Mouse (Mus musculus) neural tube, embryonic 12.5 days (tissue): ENCODE measurements around the gene Gm20388. TPM values are rescaled to one million over a fixed set of nuclear protein-coding genes. Genes with fewer than 3 reads are reported as not detected.

Experiments used
- ATAC-seq: fragments of 200-750 bp; cut with Nextera tagmentation; 2 replicates; pipeline ENCODE4 v1.8.0; 2017; ENCODE audit warnings: low read depth, mild to moderate bottlenecking, moderate TSS enrichment, moderate library complexity; ENCODE audit not compliant: low FRiP score
- H3K27ac ChIP-seq: fragments of 300-500 bp; sonication (generic); 2 replicates; pipeline ENCODE4 v1.5.1; 2016
- H3K27me3 ChIP-seq: fragments of 300-500 bp; sonication (generic); replicated peaks from 2 replicates; pipeline ENCODE4 v1.6.1; 2016; ENCODE audit warnings: mild to moderate bottlenecking
- H3K36me3 ChIP-seq: fragments of 300-500 bp; sonication (generic); 2 replicates; pipeline ENCODE4 v1.6.1; 2016; ENCODE audit warnings: mild to moderate bottlenecking
- H3K4me1 ChIP-seq: fragments of 300-500 bp; sonication (generic); 2 replicates; pipeline ENCODE4 v1.6.1; 2016
- H3K4me2 ChIP-seq: fragments of 300-500 bp; sonication (generic); replicated peaks from 2 replicates; pipeline ENCODE4 v1.6.1; 2016; ENCODE audit warnings: mild to moderate bottlenecking
- H3K4me3 ChIP-seq: fragments of 300-500 bp; sonication (generic); 2 replicates; pipeline ENCODE4 v1.5.1; 2016
- H3K9ac ChIP-seq: fragments of 300-500 bp; sonication (generic); 2 replicates; pipeline ENCODE4 v1.6.1; 2016; ENCODE audit warnings: mild to moderate bottlenecking
- H3K9me3 ChIP-seq: fragments of 300-500 bp; sonication (generic); 2 replicates; pipeline ENCODE4 v1.6.1; 2016; ENCODE audit warnings: mild to moderate bottlenecking
- WGBS: fragments of 180-500 bp; shearing (Covaris S2); methylation state at CpG from one replicate; pipeline ENCODE4 v1.1.7; 2016; 5-methylcytosine and 5-hydroxymethylcytosine counted together
- polyA plus RNA-seq: library from polyadenylated mRNA; unstranded; fragments of >200 nt; fragmentation: Nextera tagmentation; extraction: Ambion mirVana; gene quantifications from 2 replicates; pipeline ENCODE4 v1.2.1, GENCODE M21; 2016

The Gm20388 gene
- polyA plus RNA-seq, 1 experiment from 2014 or later = not detected

DNA sequence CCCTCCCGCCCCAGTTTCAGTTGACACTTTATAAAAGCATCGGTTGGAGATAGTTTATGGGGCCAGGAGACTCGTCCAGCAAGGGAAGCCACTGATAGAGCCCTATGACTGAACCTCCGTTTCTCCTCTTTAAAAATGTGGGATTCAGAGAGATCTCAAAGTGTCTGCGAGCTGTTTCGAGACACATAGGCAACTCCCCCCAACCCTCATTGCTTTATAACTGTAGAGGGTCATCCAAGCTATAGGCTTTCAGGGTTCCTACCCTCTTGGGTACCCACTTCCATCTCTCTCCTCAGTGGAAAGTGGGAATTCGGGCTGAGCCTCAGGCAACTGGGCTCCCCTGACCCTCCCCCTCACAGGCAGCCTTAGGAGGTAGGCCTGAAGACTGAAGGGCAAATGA, 1170.8 kb downstream of the Gm20388 start:
- Histone ChIP-seq H3K27ac (no peak overlapping the region), H3K4me1 (peaks cover 27% of the 10 kb centered on the region), H3K9ac (no peak overlapping the region), H3K27me3 (peaks cover 99% of the 10 kb centered on the region), H3K9me3 (no peaks in the 10 kb centered on the region), H3K4me3 (no peak overlapping the region), H3K36me3 (no peaks in the 10 kb centered on the region), H3K4me2 (no peak overlapping the region)
- WGBS = 3% methylated on average over 7 of the region's 7 CpGs
- no peak for ATAC-seq

DNA sequence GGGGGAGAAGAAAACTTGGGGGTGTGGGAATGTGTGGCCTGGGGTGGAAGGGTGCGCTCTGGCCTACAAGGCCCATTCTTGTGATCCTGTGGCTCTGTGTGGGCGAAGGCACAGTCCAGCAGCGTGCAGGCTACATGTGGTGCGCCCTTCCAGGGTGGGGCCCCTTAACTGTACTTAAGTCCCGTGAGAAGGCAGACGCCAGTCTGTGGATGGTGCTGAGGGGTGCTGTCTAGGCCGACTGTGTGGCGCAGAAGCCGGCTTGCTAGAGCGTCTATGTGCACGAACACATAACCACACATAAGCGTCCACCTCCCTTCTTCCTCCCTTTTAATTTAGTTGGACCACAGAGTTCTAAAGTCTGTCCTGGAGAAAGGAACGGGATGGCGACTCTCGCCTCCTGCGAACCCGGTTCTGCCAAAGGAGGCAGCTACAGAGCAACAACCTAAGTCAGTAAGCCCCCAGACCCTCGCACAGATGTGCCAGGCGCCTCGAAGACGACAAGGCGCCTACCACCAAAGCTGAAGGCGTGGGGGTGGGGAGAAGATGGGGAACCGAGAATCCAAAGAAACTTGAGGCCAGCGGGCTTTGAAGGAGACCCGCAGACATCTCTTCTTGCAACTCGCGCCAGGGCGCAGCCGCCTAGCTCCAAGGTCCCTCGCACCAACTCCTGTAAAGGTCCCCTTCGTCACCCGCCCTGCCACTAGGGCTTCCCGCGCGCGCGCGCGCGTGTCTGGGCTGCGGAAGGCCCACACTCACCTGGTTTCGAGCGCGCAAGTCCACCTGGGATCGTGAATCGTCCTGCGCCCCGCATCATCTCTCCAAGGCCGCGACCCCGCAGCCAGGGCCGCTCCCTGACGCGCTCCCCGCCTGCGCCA, 1171.8 kb downstream of the Gm20388 start:
- Histone ChIP-seq H3K4me2 (peak overlapping the region; percentile 83), H3K4me3 (0 out of 2 replicates have a peak overlapping the region, but pooled peaks have one; percentile 44), H3K4me1 (peaks cover 27% of the 10 kb centered on the region), H3K36me3 (no peaks in the 10 kb centered on the region), H3K9ac (no peak overlapping the region), H3K27ac (no peak overlapping the region), H3K9me3 (no peaks in the 10 kb centered on the region), H3K27me3 (peaks cover 99% of the 10 kb centered on the region)
- WGBS = under 1% methylated on average over 57 of the region's 57 CpGs
- ATAC-seq = no peak

DNA sequence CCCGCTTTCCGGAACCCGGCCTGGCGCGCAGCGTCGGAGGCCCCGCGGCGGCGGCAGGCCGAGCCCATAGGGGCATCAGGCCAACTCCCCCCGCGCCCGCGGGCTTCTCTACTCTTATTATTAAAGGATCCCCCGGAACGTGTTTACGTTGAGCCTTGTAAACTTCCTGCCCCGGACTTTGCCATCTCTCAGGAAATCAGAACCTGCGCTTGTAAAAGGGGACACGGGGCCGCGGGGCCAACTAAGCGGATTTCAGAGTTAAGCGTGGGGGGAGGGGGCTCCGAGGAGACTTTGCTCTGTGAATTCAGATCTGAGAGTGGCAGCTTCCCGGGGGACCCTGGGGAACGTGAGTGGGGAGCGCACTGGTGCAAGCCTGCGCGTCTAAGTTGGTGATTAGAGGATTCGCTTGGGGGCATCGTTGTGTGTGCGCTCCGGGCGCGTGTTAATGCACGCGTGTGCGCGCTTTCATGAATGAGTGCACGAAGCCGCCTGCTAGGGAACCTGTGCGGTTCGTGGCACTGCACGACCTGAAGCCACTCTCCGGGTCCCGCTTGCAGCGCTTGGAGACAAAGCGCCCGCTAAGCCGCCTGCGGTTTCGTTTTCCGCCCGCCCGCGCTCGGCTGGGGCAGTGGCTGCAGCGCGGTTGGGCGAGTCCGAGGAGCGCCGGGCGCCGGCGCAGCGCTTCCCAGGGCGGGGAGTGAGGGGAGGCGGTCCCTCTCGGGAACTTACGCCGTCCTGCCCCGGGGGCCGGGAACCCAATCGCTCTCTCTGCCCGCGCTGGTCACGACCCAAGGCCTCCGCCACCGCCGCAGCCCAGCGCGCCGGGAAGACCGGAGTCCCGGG, 1172.7 kb downstream of the Gm20388 start:
- H3K4me1 ChIP-seq = peaks cover 27% of the 10 kb centered on the region
- under 1% methylated on average over 89 of the region's 89 CpGs for WGBS

GRCm38 (mm10) chr8:121083936-121084209, 1173.2 kb downstream of the Gm20388 start:
- H3K4me2 ChIP-seq = peak overlapping the region; percentile 83
- no peak for ATAC-seq
- peak overlapping the region; percentile 44 for H3K4me3 ChIP-seq
- peaks cover 99% of the 10 kb centered on the region for H3K27me3 ChIP-seq
- no peaks in the 10 kb centered on the region for H3K9me3 ChIP-seq
- no peaks in the 10 kb centered on the region for H3K36me3 ChIP-seq
- under 1% methylated on average over 14 of the region's 27 CpGs for WGBS
- no peak overlapping the region for H3K27ac ChIP-seq
- H3K9ac ChIP-seq = peak overlapping the region; percentile 38; the same call in 1 of the 2 replicates
- peaks cover 27% of the 10 kb centered on the region for H3K4me1 ChIP-seq

More for the DNA sequence above, 1172.7 kb downstream of the Gm20388 start:
- no peak; the same call in 1 of the 2 replicates for ATAC-seq
- H3K27ac ChIP-seq = no peak overlapping the region
- peaks cover 98% of the 10 kb centered on the region for H3K27me3 ChIP-seq
- peak overlapping the region; percentile 44 for H3K4me3 ChIP-seq
- no peaks in the 10 kb centered on the region for H3K36me3 ChIP-seq
- peak overlapping the region; percentile 83 for H3K4me2 ChIP-seq
- H3K9me3 ChIP-seq = no peaks in the 10 kb centered on the region
- peak overlapping the region; percentile 38; the same call in 1 of the 2 replicates for H3K9ac ChIP-seq

DNA sequence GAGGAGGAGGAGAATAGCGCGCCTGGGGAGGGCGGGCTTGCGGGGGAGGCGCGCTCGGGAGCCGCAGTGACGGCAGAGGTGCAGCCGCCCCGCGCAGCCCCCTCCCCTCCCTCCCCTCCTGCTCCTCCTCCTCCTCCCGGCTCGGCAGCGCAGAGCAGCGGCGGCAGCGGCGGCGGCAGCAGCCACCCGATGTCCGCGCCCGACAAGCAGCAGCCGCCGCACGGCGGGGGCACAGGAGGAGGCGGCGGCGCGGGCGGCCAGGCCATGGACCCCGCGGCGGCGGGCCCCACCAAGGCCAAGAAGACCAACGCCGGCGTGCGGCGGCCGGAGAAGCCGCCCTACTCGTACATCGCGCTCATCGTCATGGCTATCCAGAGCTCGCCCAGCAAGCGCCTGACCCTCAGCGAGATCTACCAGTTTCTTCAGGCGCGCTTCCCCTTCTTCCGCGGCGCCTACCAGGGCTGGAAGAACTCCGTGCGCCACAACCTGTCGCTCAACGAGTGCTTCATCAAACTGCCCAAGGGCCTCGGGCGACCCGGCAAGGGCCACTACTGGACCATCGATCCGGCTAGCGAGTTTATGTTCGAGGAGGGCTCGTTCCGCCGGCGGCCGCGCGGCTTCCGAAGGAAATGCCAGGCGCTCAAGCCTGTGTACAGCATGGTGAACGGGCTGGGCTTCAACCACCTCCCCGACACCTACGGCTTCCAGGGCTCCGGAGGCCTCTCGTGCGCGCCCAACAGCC, 1173.7 kb downstream of the Gm20388 start, which contains the start of gene Foxf1:
Gene Foxf1, plus strand, starts transcription at position 177 of the 742 bp plus-strand sequence.
- Histone ChIP-seq H3K4me2 (peak within 1 kb of the TSS; percentile 83), H3K9me3 (no peaks in the 10 kb centered on the region), H3K36me3 (no peaks in the 10 kb centered on the region), H3K4me1 (peaks cover 27% of the 10 kb centered on the region), H3K4me3 (peak within 1 kb of the TSS; percentile 44), H3K9ac (peak within 1 kb of the TSS; percentile 38; the same call in 1 of the 2 replicates), H3K27me3 (peaks cover 99% of the 10 kb centered on the region), H3K27ac (no peak within 1 kb of the TSS)
- WGBS = under 1% methylated on average over 63 of the region's 83 CpGs
- ATAC-seq = no peak

- peak overlapping the region; percentile 38; the same call in 1 of the 2 replicates for H3K9ac ChIP-seq
- under 1% methylated on average over 30 of the region's 30 CpGs for WGBS
- no peak for ATAC-seq
Measured at GRCm38 (mm10) chr8:121085011-121085410, 1174.4 kb downstream of the Gm20388 start.

GRCm38 (mm10) chr8:121085561-121085960, 1174.9 kb downstream of the Gm20388 start:
- peaks cover 99% of the 10 kb centered on the region for H3K27me3 ChIP-seq
- H3K4me2 ChIP-seq = 0 out of 2 replicates have a peak overlapping the region, but pooled peaks have one; percentile 83
- H3K9me3 ChIP-seq = no peaks in the 10 kb centered on the region
- no peak for ATAC-seq
- 22% methylated on average over 3 of the region's 3 CpGs for WGBS
- no peak overlapping the region for H3K27ac ChIP-seq
- H3K9ac ChIP-seq = no peak overlapping the region
- peaks cover 27% of the 10 kb centered on the region for H3K4me1 ChIP-seq
- H3K4me3 ChIP-seq = peak overlapping the region; percentile 44; the same call in 1 of the 2 replicates
- H3K36me3 ChIP-seq = no peaks in the 10 kb centered on the region

More at GRCm38 (mm10) chr8:121085011-121085410, 1174.4 kb downstream of the Gm20388 start:
- H3K36me3 ChIP-seq = no peaks in the 10 kb centered on the region
- H3K4me3 ChIP-seq = peak overlapping the region; percentile 44
- peaks cover 99% of the 10 kb centered on the region for H3K27me3 ChIP-seq
- no peak overlapping the region for H3K27ac ChIP-seq
- no peaks in the 10 kb centered on the region for H3K9me3 ChIP-seq
- peak overlapping the region; percentile 83 for H3K4me2 ChIP-seq
- peaks cover 27% of the 10 kb centered on the region for H3K4me1 ChIP-seq

- WGBS = 5% methylated on average over 19 of the region's 19 CpGs
- no peak overlapping the region for H3K27ac ChIP-seq
- H3K4me1 ChIP-seq = peaks cover 27% of the 10 kb centered on the region
- H3K4me2 ChIP-seq = 0 out of 2 replicates have a peak overlapping the region, but pooled peaks have one; percentile 83
- no peaks in the 10 kb centered on the region for H3K36me3 ChIP-seq
- no peak overlapping the region for H3K4me3 ChIP-seq
- ATAC-seq = no peak
- H3K9ac ChIP-seq = no peak overlapping the region
- H3K27me3 ChIP-seq = peaks cover 99% of the 10 kb centered on the region
- H3K9me3 ChIP-seq = no peaks in the 10 kb centered on the region
Measured at GRCm38 (mm10) chr8:121086004-121086900, 1175.6 kb downstream of the Gm20388 start.

- H3K4me2 ChIP-seq = no peak overlapping the region
Measured at GRCm38 (mm10) chr8:121088281-121088680, 1177.6 kb downstream of the Gm20388 start.

GRCm38 (mm10) chr8:121088871-121089630, 1178.4 kb downstream of the Gm20388 start:
- H3K4me2 ChIP-seq = no peak overlapping the region
- WGBS = 1% methylated on average over 40 of the region's 40 CpGs
- 0 out of 2 replicates have a peak overlapping the region, but pooled peaks have one; percentile 2 for H3K4me3 ChIP-seq
- no peak overlapping the region for H3K9ac ChIP-seq
- no peaks in the 10 kb centered on the region for H3K36me3 ChIP-seq
- H3K9me3 ChIP-seq = no peaks in the 10 kb centered on the region
- no peak for ATAC-seq
- H3K27ac ChIP-seq = no peak overlapping the region
- peaks cover 95% of the 10 kb centered on the region for H3K27me3 ChIP-seq
- H3K4me1 ChIP-seq = peaks cover 11% of the 10 kb centered on the region

More at GRCm38 (mm10) chr8:121088281-121088680, 1177.6 kb downstream of the Gm20388 start:
- no peak for ATAC-seq
- 2% methylated on average over 8 of the region's 8 CpGs for WGBS
- peaks cover 19% of the 10 kb centered on the region for H3K4me1 ChIP-seq
- H3K9me3 ChIP-seq = no peaks in the 10 kb centered on the region
- peaks cover 99% of the 10 kb centered on the region for H3K27me3 ChIP-seq
- H3K9ac ChIP-seq = no peak overlapping the region
- H3K36me3 ChIP-seq = no peaks in the 10 kb centered on the region
- no peak overlapping the region for H3K4me3 ChIP-seq
- no peak overlapping the region for H3K27ac ChIP-seq
